Mouse (Mus musculus): Measurements from ENCODE around the gene Zmym1. TPM values are rescaled to one million over a fixed set of nuclear protein-coding genes. Genes with fewer than 3 reads are reported as not detected.

The Zmym1 gene
- polyA plus RNA-seq, 1 experiment from 2014 or later, result 33.0 TPM

DNA sequence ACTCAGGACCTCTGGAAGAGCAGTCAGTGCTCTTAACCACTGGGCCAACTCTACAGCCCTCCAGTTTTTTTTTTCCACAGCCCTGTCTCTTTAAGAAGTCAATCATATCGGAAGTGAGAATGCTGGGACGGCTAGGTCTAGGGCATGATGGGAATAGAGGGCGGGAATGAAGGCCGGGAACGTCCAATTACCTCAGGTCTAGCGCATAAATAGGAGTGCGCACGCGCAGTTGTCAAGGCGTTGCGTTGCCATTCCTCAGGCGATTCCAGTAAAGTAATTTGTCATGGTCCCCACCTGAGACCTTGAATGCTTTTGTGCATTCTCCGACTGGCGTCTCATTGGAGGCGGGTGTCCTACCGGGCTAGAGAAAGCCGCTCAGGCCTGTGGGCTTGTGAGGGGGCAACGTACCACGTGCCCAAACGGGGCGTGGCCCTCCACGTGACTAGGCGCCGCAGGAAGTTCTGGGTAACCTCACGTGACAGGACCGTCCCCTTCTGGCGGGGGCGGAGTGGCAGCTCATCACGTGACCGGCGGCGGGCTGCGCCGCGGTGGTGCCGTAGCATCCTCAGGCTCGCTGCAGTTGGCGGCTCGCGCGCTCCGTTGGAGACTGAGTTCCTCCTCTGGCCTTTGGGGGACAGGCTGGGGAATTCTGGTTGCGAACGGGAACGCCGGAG lies 16.1 kb upstream of the Zmym1 start, which contains the start of gene Zmym6:
TSS of gene Zmym6 (plus strand) at position 509 of the 674 bp plus-strand sequence.
- Histone ChIP-seq H3K36me3 (ENCODE audit: control insufficient read depth, insufficient read depth, low read length) (no peaks in the 10 kb centered on the region), H3K27ac (ENCODE audit: low read depth, low read length) (peak within 1 kb of the TSS; percentile 64; the same call in 1 of the 2 replicates), H3K9me3 (ENCODE audit: control insufficient read depth, low read length) (no peaks in the 10 kb centered on the region), H3K4me1 (ENCODE audit: control insufficient read depth, insufficient read depth, low read length) (peaks cover 5% of the 10 kb centered on the region), H3K4me3 (ENCODE audit: low read depth, low read length) (peak within 1 kb of the TSS; percentile 40), H3K9ac (ENCODE audit: low read length) (peak within 1 kb of the TSS; percentile 69), H3K4me2 (peak within 1 kb of the TSS; percentile 63), H3K27me3 (ENCODE audit: control insufficient read depth, insufficient read depth, low read length) (no peaks in the 10 kb centered on the region)
- DNase-seq (ENCODE audit: low spot score, missing footprints), result peak; percentile 100
- WGBS, result under 1% methylated on average over 46 of the region's 46 CpGs
- peak; percentile 97 for ATAC-seq (ENCODE audit: low FRiP score)

DNA sequence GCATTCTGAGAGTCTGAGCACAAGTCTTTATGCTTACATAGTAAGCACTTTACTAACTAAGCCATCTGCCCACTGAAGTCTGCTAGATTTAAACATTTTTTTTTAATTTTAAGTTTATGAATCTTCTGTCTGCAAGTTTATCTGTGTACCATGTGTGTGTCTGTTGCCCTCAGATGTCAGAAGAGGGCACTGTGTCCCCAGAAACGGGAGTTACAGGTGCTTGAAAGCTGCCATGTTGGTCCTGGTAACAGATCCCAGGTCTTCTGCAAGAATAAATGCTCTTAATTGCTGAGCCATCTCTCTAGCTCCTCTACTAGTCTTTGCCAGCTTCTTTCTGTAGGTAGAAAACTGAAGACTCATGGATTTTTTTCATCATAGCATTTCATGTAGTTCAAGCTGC lies 14.0 kb upstream of the Zmym1 start:
- no peaks in the 10 kb centered on the region for H3K9me3 ChIP-seq (ENCODE audit: control insufficient read depth, low read length)
- H3K4me3 ChIP-seq (ENCODE audit: low read depth, low read length), result no peak overlapping the region
- peaks cover 5% of the 10 kb centered on the region for H3K4me1 ChIP-seq (ENCODE audit: control insufficient read depth, insufficient read depth, low read length)
- DNase-seq (ENCODE audit: low spot score, missing footprints) (no peak), ATAC-seq (ENCODE audit: low FRiP score) (no peak)
- no peak overlapping the region for H3K9ac ChIP-seq (ENCODE audit: low read length)
- no peak overlapping the region for H3K27ac ChIP-seq (ENCODE audit: low read depth, low read length)
- 61% methylated on average over 1 of the region's 1 CpGs for WGBS
- no peaks in the 10 kb centered on the region for H3K36me3 ChIP-seq (ENCODE audit: control insufficient read depth, insufficient read depth, low read length)
- H3K27me3 ChIP-seq (ENCODE audit: control insufficient read depth, insufficient read depth, low read length), result no peaks in the 10 kb centered on the region
- H3K4me2 ChIP-seq, result no peak overlapping the region

DNA sequence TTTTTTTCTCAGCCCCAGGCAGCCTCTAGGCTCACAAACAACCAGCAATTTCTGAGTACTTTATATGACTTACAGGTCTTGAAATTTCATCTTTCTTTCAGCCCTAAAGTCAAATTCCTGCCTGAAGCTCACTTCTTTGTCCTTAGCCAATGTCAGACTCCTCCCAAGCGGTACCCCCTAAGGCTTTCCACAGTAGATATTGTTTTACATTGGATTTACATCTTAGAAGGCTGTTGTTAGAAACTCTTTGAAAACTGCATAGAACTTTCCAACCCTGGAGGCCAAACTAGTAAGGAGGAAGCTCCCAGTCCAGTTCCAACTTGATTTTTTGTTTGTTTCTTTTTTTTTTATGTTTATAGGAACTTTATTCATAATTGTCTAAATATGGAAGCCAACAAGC lies 3.1 kb upstream of the Zmym1 start:
- H3K27ac ChIP-seq (ENCODE audit: low read depth, low read length), result no peak overlapping the region
- no peaks in the 10 kb centered on the region for H3K27me3 ChIP-seq (ENCODE audit: control insufficient read depth, insufficient read depth, low read length)
- 49% methylated on average over 1 of the region's 1 CpGs for whole genome bisulfite sequencing
- DNase-seq (ENCODE audit: low spot score, missing footprints) (no peak), ATAC-seq (ENCODE audit: low FRiP score) (no peak)
- no peak overlapping the region for H3K4me2 ChIP-seq
- no peaks in the 10 kb centered on the region for H3K9me3 ChIP-seq (ENCODE audit: control insufficient read depth, low read length)
- H3K4me3 ChIP-seq (ENCODE audit: low read depth, low read length), result no peak overlapping the region
- peaks cover 6% of the 10 kb centered on the region; the same call in 1 of the 2 replicates for H3K36me3 ChIP-seq (ENCODE audit: control insufficient read depth, insufficient read depth, low read length)
- no peak overlapping the region for H3K9ac ChIP-seq (ENCODE audit: low read length)
- no peaks in the 10 kb centered on the region for H3K4me1 ChIP-seq (ENCODE audit: control insufficient read depth, insufficient read depth, low read length)

DNA sequence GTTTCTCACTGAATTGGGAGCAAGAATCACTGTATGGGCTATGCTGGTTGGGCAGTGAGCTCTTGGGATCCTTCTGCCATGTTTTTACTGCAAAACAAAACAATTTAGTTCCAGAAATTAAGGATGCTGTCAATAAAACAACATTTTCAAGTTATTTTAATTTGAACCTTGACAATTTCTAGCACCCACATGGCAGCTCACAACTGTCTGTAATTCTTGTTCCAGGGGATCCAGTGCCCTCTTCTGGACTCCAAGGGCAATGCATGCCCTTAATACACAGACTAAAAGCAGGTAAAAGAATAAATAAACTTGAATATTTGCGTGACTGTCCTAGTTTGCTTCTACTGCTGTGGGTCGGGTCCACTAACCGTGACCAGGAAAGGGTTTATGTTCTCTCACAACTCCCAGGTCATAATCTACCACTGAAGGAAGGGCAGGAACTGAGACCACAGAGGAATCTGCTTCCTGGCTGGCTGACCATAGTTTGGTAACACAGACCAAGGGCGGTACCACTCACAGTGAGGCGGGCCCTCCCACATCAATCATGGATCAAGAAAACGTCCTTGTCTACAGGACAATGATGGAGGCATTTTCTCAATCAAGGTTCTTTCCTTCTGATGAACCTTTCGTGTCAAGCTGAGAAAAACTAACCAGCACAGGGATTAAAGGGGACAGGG lies 6.3 kb downstream of the Zmym1 start:
- Histone ChIP-seq H3K27me3 (ENCODE audit: control insufficient read depth, insufficient read depth, low read length) (no peaks in the 10 kb centered on the region), H3K4me3 (ENCODE audit: low read depth, low read length) (no peak overlapping the region), H3K4me1 (ENCODE audit: control insufficient read depth, insufficient read depth, low read length) (no peaks in the 10 kb centered on the region), H3K4me2 (no peak overlapping the region), H3K9ac (ENCODE audit: low read length) (no peak overlapping the region), H3K36me3 (ENCODE audit: control insufficient read depth, insufficient read depth, low read length) (peaks cover 7% of the 10 kb centered on the region; the same call in 1 of the 2 replicates), H3K9me3 (ENCODE audit: control insufficient read depth, low read length) (no peaks in the 10 kb centered on the region), H3K27ac (ENCODE audit: low read depth, low read length) (no peak overlapping the region)
- peak; percentile 72 for DNase-seq (ENCODE audit: low spot score, missing footprints)
- whole genome bisulfite sequencing, result 83% methylated on average over 7 of the region's 7 CpGs
- no peak for ATAC-seq (ENCODE audit: low FRiP score)

DNA sequence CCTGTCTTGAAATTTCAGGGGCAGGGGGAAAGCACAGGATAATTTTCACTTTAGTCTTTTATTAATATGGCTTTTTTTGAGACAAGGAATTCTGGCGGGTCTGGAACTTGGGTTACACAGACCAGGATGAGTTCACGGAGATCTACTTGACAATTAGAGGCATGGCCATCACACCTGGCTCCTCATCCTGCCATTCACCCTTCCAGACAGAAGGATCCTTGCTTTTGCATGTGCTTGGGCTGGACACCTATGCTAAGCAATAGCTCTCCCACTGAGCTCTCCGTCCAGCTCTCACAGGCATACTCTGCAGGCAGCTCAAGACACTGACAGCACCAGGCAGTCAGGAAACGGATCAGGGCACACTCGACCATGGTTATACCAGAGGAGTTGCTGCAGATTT lies 7.9 kb downstream of the Zmym1 start:
- no peak overlapping the region for H3K9ac ChIP-seq (ENCODE audit: low read length)
- no peak overlapping the region for H3K27ac ChIP-seq (ENCODE audit: low read depth, low read length)
- H3K36me3 ChIP-seq (ENCODE audit: control insufficient read depth, insufficient read depth, low read length), result 0 out of 2 replicates have a peak, but pooled peaks cover under 1% of the 10 kb centered on the region
- H3K27me3 ChIP-seq (ENCODE audit: control insufficient read depth, insufficient read depth, low read length), result no peaks in the 10 kb centered on the region
- ATAC-seq (ENCODE audit: low FRiP score), result no peak
- no peaks in the 10 kb centered on the region for H3K4me1 ChIP-seq (ENCODE audit: control insufficient read depth, insufficient read depth, low read length)
- H3K4me2 ChIP-seq, result no peak overlapping the region
- H3K4me3 ChIP-seq (ENCODE audit: low read depth, low read length), result no peak overlapping the region
- H3K9me3 ChIP-seq (ENCODE audit: control insufficient read depth, low read length), result no peaks in the 10 kb centered on the region
- WGBS, result 91% methylated on average over 5 of the region's 5 CpGs
- DNase-seq (ENCODE audit: low spot score, missing footprints), result peak; percentile 60

DNA sequence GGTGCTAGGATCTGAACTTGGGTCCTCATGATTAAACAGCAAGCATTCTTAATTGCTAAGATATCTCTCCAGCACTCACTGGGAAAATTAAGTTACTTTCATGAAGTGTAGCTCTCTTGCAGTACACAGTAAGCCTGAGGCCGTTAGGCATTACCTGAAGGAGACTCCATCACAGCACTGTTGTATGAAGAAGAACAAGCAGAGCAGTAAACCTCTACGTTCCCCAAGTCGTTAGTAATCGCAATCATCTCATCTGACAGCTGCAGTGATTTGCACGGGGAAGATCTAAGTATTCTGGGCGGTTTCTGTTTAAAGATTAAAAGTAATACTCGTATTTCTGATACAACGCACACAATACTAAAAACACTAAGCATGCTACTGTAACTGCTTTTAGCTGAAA lies 9.8 kb downstream of the Zmym1 start:
- Histone ChIP-seq H3K27me3 (ENCODE audit: control insufficient read depth, insufficient read depth, low read length) (no peaks in the 10 kb centered on the region), H3K4me1 (ENCODE audit: control insufficient read depth, insufficient read depth, low read length) (no peaks in the 10 kb centered on the region), H3K27ac (ENCODE audit: low read depth, low read length) (no peak overlapping the region), H3K9ac (ENCODE audit: low read length) (no peak overlapping the region), H3K36me3 (ENCODE audit: control insufficient read depth, insufficient read depth, low read length) (no peaks in the 10 kb centered on the region), H3K4me3 (ENCODE audit: low read depth, low read length) (no peak overlapping the region), H3K4me2 (no peak overlapping the region), H3K9me3 (ENCODE audit: control insufficient read depth, low read length) (no peaks in the 10 kb centered on the region)
- no peak for ATAC-seq (ENCODE audit: low FRiP score)
- WGBS, result 91% methylated on average over 8 of the region's 8 CpGs
- peak; percentile 51 for DNase-seq (ENCODE audit: low spot score, missing footprints)

DNA sequence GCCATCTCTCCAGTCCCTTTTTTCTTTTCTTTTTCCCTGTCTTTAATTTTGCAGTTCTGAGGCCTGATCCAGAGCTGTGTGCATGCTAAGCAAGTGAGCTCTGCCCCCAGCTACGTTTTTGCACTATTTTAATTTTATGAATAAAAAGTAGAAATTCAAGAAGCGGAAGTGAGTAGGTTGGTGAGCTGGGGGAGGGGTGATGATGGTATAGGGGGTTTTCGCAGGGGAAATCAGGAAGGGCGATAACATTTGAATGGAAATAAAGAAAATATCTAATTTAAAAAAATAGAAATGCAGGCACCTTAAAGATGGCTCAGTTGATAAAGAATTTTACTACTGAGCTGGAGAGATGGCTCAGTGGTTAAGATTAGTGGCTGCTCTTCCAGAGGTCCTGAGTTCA lies 17.4 kb downstream of the Zmym1 start:
- H3K27me3 ChIP-seq (ENCODE audit: control insufficient read depth, insufficient read depth, low read length), result no peaks in the 10 kb centered on the region
- ATAC-seq (ENCODE audit: low FRiP score) (no peak), DNase-seq (ENCODE audit: low spot score, missing footprints) (no peak)
- 86% methylated on average over 4 of the region's 4 CpGs for WGBS
- H3K36me3 ChIP-seq (ENCODE audit: control insufficient read depth, insufficient read depth, low read length), result peaks cover 2% of the 10 kb centered on the region; the same call in 1 of the 2 replicates
- H3K4me2 ChIP-seq, result no peak overlapping the region
- no peak overlapping the region for H3K27ac ChIP-seq (ENCODE audit: low read depth, low read length)
- H3K4me1 ChIP-seq (ENCODE audit: control insufficient read depth, insufficient read depth, low read length), result no peaks in the 10 kb centered on the region
- H3K9me3 ChIP-seq (ENCODE audit: control insufficient read depth, low read length), result no peaks in the 10 kb centered on the region
- no peak overlapping the region for H3K9ac ChIP-seq (ENCODE audit: low read length)
- no peak overlapping the region for H3K4me3 ChIP-seq (ENCODE audit: low read depth, low read length)

DNA sequence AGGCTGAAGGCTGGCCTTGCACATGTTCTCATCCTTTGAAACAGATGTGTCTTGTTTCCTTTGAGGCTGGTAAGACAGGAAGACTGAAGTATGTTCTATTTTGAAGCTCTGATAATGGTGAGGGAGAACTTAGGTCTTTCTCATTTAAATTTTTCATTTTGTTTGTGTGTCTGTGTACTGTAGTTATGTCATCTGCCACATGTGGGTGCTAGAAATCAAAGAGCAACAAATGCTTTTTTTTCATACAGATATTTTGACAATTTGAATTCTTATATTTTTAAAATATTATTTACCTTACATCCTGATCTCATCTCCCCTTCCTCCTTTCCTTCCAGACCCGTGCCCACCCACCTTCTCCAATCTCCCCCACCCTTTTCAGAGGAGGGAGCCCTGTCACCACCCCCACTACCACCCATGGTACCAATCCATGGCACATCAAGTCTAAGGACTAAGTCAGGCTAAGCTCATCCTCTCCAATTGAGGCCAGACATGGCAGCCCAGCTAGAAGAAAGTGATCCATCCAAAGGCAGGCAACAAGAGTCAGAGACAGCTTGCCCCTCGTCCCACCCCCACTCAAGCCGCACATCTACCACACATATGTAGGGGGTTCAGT lies 21.0 kb downstream of the Zmym1 start:
- DNase-seq (ENCODE audit: low spot score, missing footprints) (no peak), ATAC-seq (ENCODE audit: low FRiP score) (peak; percentile 43; the same call in 1 of the 2 replicates)
- 83% methylated on average over 3 of the region's 3 CpGs for WGBS
- Histone ChIP-seq H3K4me1 (ENCODE audit: control insufficient read depth, insufficient read depth, low read length) (no peaks in the 10 kb centered on the region), H3K9ac (ENCODE audit: low read length) (no peak overlapping the region), H3K27me3 (ENCODE audit: control insufficient read depth, insufficient read depth, low read length) (no peaks in the 10 kb centered on the region), H3K36me3 (ENCODE audit: control insufficient read depth, insufficient read depth, low read length) (peaks cover 17% of the 10 kb centered on the region; the same call in 1 of the 2 replicates), H3K4me3 (ENCODE audit: low read depth, low read length) (no peak overlapping the region), H3K27ac (ENCODE audit: low read depth, low read length) (no peak overlapping the region), H3K9me3 (ENCODE audit: control insufficient read depth, low read length) (no peaks in the 10 kb centered on the region), H3K4me2 (no peak overlapping the region)

DNA sequence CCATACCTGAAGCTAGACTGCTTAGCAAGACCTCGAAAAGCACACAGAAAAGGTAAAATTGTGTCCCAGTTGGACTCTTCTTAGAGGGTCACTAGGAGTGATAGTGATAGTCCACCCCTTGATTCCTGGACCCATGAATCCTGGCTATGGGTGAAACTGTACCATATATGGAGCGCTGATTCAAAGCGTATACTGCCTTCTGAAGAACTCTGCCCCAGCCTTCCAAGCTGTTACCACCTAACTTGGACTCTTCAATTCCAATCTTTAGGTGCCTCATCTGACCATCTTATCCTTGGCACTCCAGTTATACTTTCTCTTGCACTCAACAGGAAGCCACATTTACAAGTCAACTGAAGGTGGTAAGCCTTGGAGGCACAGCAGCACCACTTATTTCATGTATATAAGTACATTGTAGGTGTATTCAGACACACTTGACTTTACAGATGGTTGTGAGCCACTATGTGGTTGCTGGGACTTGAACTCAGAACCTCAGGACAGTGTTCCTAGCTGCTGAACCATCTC lies 22.1 kb downstream of the Zmym1 start:
- WGBS, result 92% methylated on average over 3 of the region's 3 CpGs
- Histone ChIP-seq H3K4me3 (ENCODE audit: low read depth, low read length) (no peak overlapping the region), H3K9me3 (ENCODE audit: control insufficient read depth, low read length) (no peaks in the 10 kb centered on the region), H3K4me1 (ENCODE audit: control insufficient read depth, insufficient read depth, low read length) (no peaks in the 10 kb centered on the region), H3K27ac (ENCODE audit: low read depth, low read length) (no peak overlapping the region), H3K36me3 (ENCODE audit: control insufficient read depth, insufficient read depth, low read length) (peaks cover 17% of the 10 kb centered on the region; the same call in 1 of the 2 replicates), H3K9ac (ENCODE audit: low read length) (no peak overlapping the region), H3K27me3 (ENCODE audit: control insufficient read depth, insufficient read depth, low read length) (no peaks in the 10 kb centered on the region), H3K4me2 (no peak overlapping the region)
- ATAC-seq (ENCODE audit: low FRiP score) (0 out of 2 replicates have a peak, but pooled peaks have one; percentile 19), DNase-seq (ENCODE audit: low spot score, missing footprints) (peak; percentile 87)

Data from midbrain, embryonic 11.5 days (tissue).